Comparison of ENCODE assay signal across 14 mouse cellular contexts in the genomic region with DNA sequence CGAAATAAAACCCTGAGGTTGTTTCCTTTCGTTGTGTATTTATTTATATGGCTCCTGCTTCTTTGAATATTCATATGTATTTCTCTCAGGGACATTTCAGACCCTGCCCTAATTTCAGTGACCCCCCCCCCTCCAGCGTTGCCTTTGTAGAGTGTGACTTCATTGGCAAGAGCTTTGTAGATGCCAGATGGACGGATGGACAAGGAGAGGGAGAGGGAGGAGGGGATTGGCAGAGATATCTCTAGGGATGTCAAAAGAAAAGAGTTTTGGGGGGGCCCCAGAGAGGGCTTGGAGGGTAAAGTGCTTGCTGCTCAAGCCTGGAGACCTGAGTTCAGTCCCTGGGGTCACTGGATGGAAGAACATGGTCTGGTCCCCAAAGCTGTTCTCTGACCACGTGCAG. TPM values are rescaled to one million over a fixed set of nuclear protein-coding genes. Genes with fewer than 3 reads are reported as not detected.
DNase-seq lines count a peak whose midpoint lies in the region; ATAC-seq lines count a peak whose summit lies in the region.
"Had no signal": no experiment of that assay in that cellular context is flagged by ENCODE, and none has a peak within 500 bp of the region (broad histone marks: within the 10 kb centered on the region; RNA-seq: fewer than 3 reads in every experiment).

No protein-coding gene starts in this region.

- no peaks in the 10 kb centered on the region for H3K9me3 ChIP-seq in forebrain, embryonic 11.5 days (ENCODE audit: control insufficient read depth, low read length)
- H3K9me3 ChIP-seq in hindbrain, embryonic 13.5 days = no peaks in the 10 kb centered on the region
- no peaks in the 10 kb centered on the region for H3K9me3 ChIP-seq in neural tube, embryonic 11.5 days (ENCODE audit: control insufficient read depth, low read length)
- H3K9me3 ChIP-seq: embryonic facial prominence, embryonic 12.5 days; heart, embryonic 15.5 days; limb, embryonic 10.5 days had no signal

- H3K9ac ChIP-seq in forebrain, embryonic 11.5 days (ENCODE audit: low read length) = peak overlapping the region; percentile 98
- H3K9ac ChIP-seq in hindbrain, embryonic 13.5 days = 0 out of 2 replicates have a peak overlapping the region, but pooled peaks have one; percentile 99
- peak overlapping the region; percentile 47; the same call in 1 of the 2 replicates for H3K9ac ChIP-seq in neural tube, embryonic 11.5 days (ENCODE audit: low read length)
- H3K9ac ChIP-seq: embryonic facial prominence, embryonic 12.5 days; heart, embryonic 15.5 days; liver, embryonic 14.5 days had no signal

- peak overlapping the region; percentile 94 for H3K4me2 ChIP-seq in forebrain, embryonic 11.5 days (ENCODE audit: low read depth, low read length, severe bottlenecking)
- H3K4me2 ChIP-seq in hindbrain, embryonic 13.5 days = peak overlapping the region; percentile 86
- H3K4me2 ChIP-seq in neural tube, embryonic 11.5 days (ENCODE audit: low read depth) = no peak overlapping the region
- H3K4me2 ChIP-seq: embryonic facial prominence, embryonic 12.5 days; heart, embryonic 15.5 days had no signal

- ATAC-seq in forebrain, embryonic 11.5 days (replicated peaks; ENCODE audit: low FRiP score) = no peak
- no peak for ATAC-seq in hindbrain, embryonic 13.5 days (ENCODE audit: low FRiP score)
- no peak for ATAC-seq in neural tube, embryonic 11.5 days (ENCODE audit: insufficient read depth, low FRiP score, low TSS enrichment)

- peak overlapping the region; percentile 99 for H3K27ac ChIP-seq in forebrain, embryonic 11.5 days (ENCODE audit: low read depth, low read length)
- H3K27ac ChIP-seq in hindbrain, embryonic 13.5 days = peak overlapping the region; percentile 99
- peak overlapping the region; percentile 97 for H3K27ac ChIP-seq in neural tube, embryonic 11.5 days (ENCODE audit: low read depth, low read length)
- H3K27ac ChIP-seq: embryonic facial prominence, embryonic 12.5 days; heart, embryonic 15.5 days; limb, embryonic 10.5 days; liver, embryonic 14.5 days had no signal

- H3K4me3 ChIP-seq in forebrain, embryonic 11.5 days (ENCODE audit: low read depth, low read length) = peak overlapping the region; percentile 55
- H3K4me3 ChIP-seq in hindbrain, embryonic 13.5 days = no peak overlapping the region
- no peak overlapping the region for H3K4me3 ChIP-seq in neural tube, embryonic 11.5 days (ENCODE audit: low read depth, low read length)
- H3K4me3 ChIP-seq: embryonic facial prominence, embryonic 12.5 days; heart, embryonic 15.5 days; limb, embryonic 10.5 days had no signal

- peaks cover 33% of the 10 kb centered on the region for H3K4me1 ChIP-seq in forebrain, embryonic 11.5 days (replicated peaks; ENCODE audit: control insufficient read depth, insufficient read depth, low read length)
- H3K4me1 ChIP-seq in hindbrain, embryonic 13.5 days (replicated peaks) = peaks cover 70% of the 10 kb centered on the region
- peaks cover 34% of the 10 kb centered on the region for H3K4me1 ChIP-seq in neural tube, embryonic 11.5 days (ENCODE audit: control insufficient read depth, insufficient read depth, low read length)

- peaks cover 28% of the 10 kb centered on the region for H3K27me3 ChIP-seq in forebrain, embryonic 11.5 days (ENCODE audit: control insufficient read depth, insufficient read depth, low read length)
- H3K27me3 ChIP-seq in hindbrain, embryonic 13.5 days = peaks cover 54% of the 10 kb centered on the region
- H3K27me3 ChIP-seq in neural tube, embryonic 11.5 days (ENCODE audit: control insufficient read depth, insufficient read depth, low read length) = peaks cover 79% of the 10 kb centered on the region

- DNase-seq in cerebellum, adult 18-20 months = peak; percentile 26 to 39
- no peak for DNase-seq in cerebellum, adult 8-10 months
- DNase-seq in forebrain, embryonic 11.5 days (ENCODE audit: low spot score) = peak; percentile 61
- no peak for DNase-seq in neural tube, embryonic 11.5 days (ENCODE audit: low spot score)
- no peak for DNase-seq in right cerebral cortex, adult 2 months (ENCODE audit: low spot score in 2 of 2)
- no peak for DNase-seq in kidney, postnatal 14 days
- DNase-seq in right cerebral cortex, adult 18-20 months = no peak
- DNase-seq: kidney, postnatal 10 days; spleen, adult 18-20 months had no signal

- 11% methylated on average over 5 of the region's 5 CpGs for WGBS in forebrain, embryonic 11.5 days
- 5% methylated on average over 5 of the region's 5 CpGs for WGBS in hindbrain, embryonic 13.5 days
- 7% methylated on average over 5 of the region's 5 CpGs for WGBS in neural tube, embryonic 11.5 days

- no peaks in the 10 kb centered on the region for H3K36me3 ChIP-seq in forebrain, embryonic 11.5 days (ENCODE audit: control insufficient read depth, insufficient read depth, low read length)
- H3K36me3 ChIP-seq in hindbrain, embryonic 13.5 days = no peaks in the 10 kb centered on the region
- H3K36me3 ChIP-seq in neural tube, embryonic 11.5 days (ENCODE audit: control insufficient read depth, insufficient read depth, low read length) = no peaks in the 10 kb centered on the region
- H3K36me3 ChIP-seq: embryonic facial prominence, embryonic 12.5 days; heart, embryonic 15.5 days; limb, embryonic 10.5 days had no signal

RNA-seq across cellular contexts. Expression of a gene that starts 51.1 kb away (rescaled TPM):
- 0.36 TPM in 1 of 2 replicates, not detected in the other for polyA plus RNA-seq in forebrain, embryonic 11.5 days (2014; fragmentation: Nextera tagmentation; extraction: Ambion mirVana)
- polyA plus RNA-seq in hindbrain, embryonic 13.5 days (2015; fragmentation: Nextera tagmentation; extraction: Ambion mirVana) = 0.22 and 0.32 TPM in 2 replicates
- polyA plus RNA-seq in neural tube, embryonic 11.5 days (2014; fragmentation: Nextera tagmentation; extraction: Ambion mirVana) = 0.27 and 1.2 TPM in 2 replicates

Comparison
In these comparisons a context has a peak if more than half of its experiments do, and no peak if none do; other contexts are left out.
1. DNase-seq: peak in cerebellum, adult 18-20 months (2 of 2) and forebrain, embryonic 11.5 days (single experiment); none in cerebellum, adult 8-10 months (single experiment), neural tube, embryonic 11.5 days (single experiment), right cerebral cortex, adult 2 months (0 of 2), kidney, postnatal 14 days (single experiment) and right cerebral cortex, adult 18-20 months (single experiment).
2. H3K9ac ChIP-seq: peak in every context shown above with its lines; median percentile 99 in hindbrain, embryonic 13.5 days; 98 in forebrain, embryonic 11.5 days; 47 in neural tube, embryonic 11.5 days.
3. Peak in every context shown above with its lines, with median percentiles within 50 percentile points of each other: H3K27ac ChIP-seq.